In the genomic region with DNA sequence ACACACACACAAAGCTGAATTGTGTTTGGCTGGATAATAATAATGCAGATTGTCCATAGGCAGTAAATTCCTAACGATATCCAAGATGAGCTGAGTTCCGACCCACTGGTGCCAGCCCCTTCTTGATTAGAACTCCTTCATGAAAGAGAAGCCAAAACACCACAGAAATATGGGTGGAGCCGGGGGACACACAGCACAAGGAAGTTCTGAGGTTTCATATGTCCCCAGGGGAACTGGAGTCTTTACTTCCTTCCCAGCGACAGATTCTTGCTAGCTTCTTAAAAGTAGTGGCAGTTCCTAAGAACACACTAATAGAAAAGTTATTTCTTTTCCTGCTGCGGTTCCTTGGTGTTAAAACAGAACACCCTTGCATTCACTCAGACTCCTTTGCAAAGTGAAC, we compare ENCODE assay signal across 9 mouse cellular contexts. TPM values are rescaled to one million over a fixed set of nuclear protein-coding genes. Genes with fewer than 3 reads are reported as not detected.
A peak's percentile ranks its signal among the peaks of the same experiment; 100 is the strongest.
DNase-seq lines count a peak whose midpoint lies in the region; ATAC-seq and TF ChIP-seq lines count a peak whose summit lies in the region.
"Had no signal": no experiment of that assay in that cellular context is flagged by ENCODE, and none has a peak within 500 bp of the region (broad histone marks: within the 10 kb centered on the region; RNA-seq: fewer than 3 reads in every experiment).

No protein-coding gene starts in this region.

- TF ChIP-seq EP300 in heart, postnatal 0 days (IDR thresholded peaks at IDR 0.05; ENCODE audit: low read depth) = no peak

- no peak overlapping the region for H3K4me3 ChIP-seq in liver, embryonic 12.5 days
- H3K4me3 ChIP-seq in heart, postnatal 0 days (ENCODE audit: low read depth, low read length) = no peak overlapping the region
- H3K4me3 ChIP-seq in hindbrain, embryonic 10.5 days = no peak overlapping the region
- H3K4me3 ChIP-seq: embryonic facial prominence, embryonic 12.5 days had no signal

- H3K27ac ChIP-seq in liver, embryonic 12.5 days = peak overlapping the region; percentile 46; the same call in 1 of the 2 replicates
- H3K27ac ChIP-seq in heart, postnatal 0 days (ENCODE audit: low read depth) = peak overlapping the region; percentile 60
- H3K27ac ChIP-seq in hindbrain, embryonic 10.5 days = no peak overlapping the region
- H3K27ac ChIP-seq: embryonic facial prominence, embryonic 12.5 days had no signal

- no peaks in the 10 kb centered on the region for H3K36me3 ChIP-seq in liver, embryonic 12.5 days
- no peaks in the 10 kb centered on the region for H3K36me3 ChIP-seq in heart, postnatal 0 days (replicated peaks; ENCODE audit: control insufficient read depth, insufficient read depth, low read length)
- no peaks in the 10 kb centered on the region for H3K36me3 ChIP-seq in splenic B cell, adult 2 months (ENCODE audit: control insufficient read depth, insufficient read depth, low read length, poor library complexity, severe bottlenecking)
- no peaks in the 10 kb centered on the region for H3K36me3 ChIP-seq in hindbrain, embryonic 10.5 days
- H3K36me3 ChIP-seq: embryonic facial prominence, embryonic 12.5 days had no signal

- peaks cover 20% of the 10 kb centered on the region for H3K4me1 ChIP-seq in liver, embryonic 12.5 days
- peaks cover 27% of the 10 kb centered on the region for H3K4me1 ChIP-seq in heart, postnatal 0 days (ENCODE audit: control insufficient read depth, insufficient read depth)
- peaks cover 9% of the 10 kb centered on the region; the same call in 1 of the 2 replicates for H3K4me1 ChIP-seq in hindbrain, embryonic 10.5 days (replicated peaks)

- no peaks in the 10 kb centered on the region for H3K27me3 ChIP-seq in liver, embryonic 12.5 days (replicated peaks)
- H3K27me3 ChIP-seq in heart, postnatal 0 days (ENCODE audit: control insufficient read depth, insufficient read depth, low read length) = no peaks in the 10 kb centered on the region
- H3K27me3 ChIP-seq in splenic B cell, adult 2 months (ENCODE audit: control insufficient read depth, insufficient read depth, low read length, poor library complexity, severe bottlenecking) = no peaks in the 10 kb centered on the region
- H3K27me3 ChIP-seq in hindbrain, embryonic 10.5 days (ENCODE audit: insufficient read depth, poor library complexity, severe bottlenecking) = no peaks in the 10 kb centered on the region
- H3K27me3 ChIP-seq: embryonic facial prominence, embryonic 12.5 days had no signal

- H3K4me2 ChIP-seq in liver, embryonic 12.5 days = no peak overlapping the region
- H3K4me2 ChIP-seq in heart, postnatal 0 days (ENCODE audit: low read depth, low read length) = no peak overlapping the region
- H3K4me2 ChIP-seq: embryonic facial prominence, embryonic 12.5 days had no signal

- TF ChIP-seq CTCF in heart, postnatal 0 days (IDR thresholded peaks at IDR 0.05; ENCODE audit: low read depth) = no peak

- DNase-seq in liver = no peak
- DNase-seq in T-cell, adult 2 months (ENCODE audit: low spot score) = peak; percentile 56
- DNase-seq in heart, postnatal 0 days (ENCODE audit: low spot score) = no peak
- DNase-seq in splenic B cell, adult 2 months (ENCODE audit: low read depth, low spot score) = peak; percentile 48
- no peak for DNase-seq in layer of hippocampus, adult 9-11 months
- no peak for DNase-seq in hindbrain, embryonic 10.5 days (ENCODE audit: low spot score)
- DNase-seq: right cerebral cortex, postnatal 4 days had no signal

- no peak overlapping the region for H3K9ac ChIP-seq in liver, embryonic 12.5 days
- no peak overlapping the region for H3K9ac ChIP-seq in heart, postnatal 0 days (replicated peaks; ENCODE audit: low read depth, low read length)
- H3K9ac ChIP-seq: embryonic facial prominence, embryonic 12.5 days had no signal

- no peaks in the 10 kb centered on the region for H3K9me3 ChIP-seq in liver, embryonic 12.5 days (replicated peaks)
- H3K9me3 ChIP-seq in heart, postnatal 0 days (replicated peaks; ENCODE audit: control insufficient read depth, low read length) = no peaks in the 10 kb centered on the region
- no peaks in the 10 kb centered on the region for H3K9me3 ChIP-seq in hindbrain, embryonic 10.5 days
- H3K9me3 ChIP-seq: embryonic facial prominence, embryonic 12.5 days had no signal

- WGBS in liver, embryonic 12.5 days (ENCODE audit: insufficient replicate concordance) = 35% methylated on average over 5 of the region's 5 CpGs
- WGBS in heart, postnatal 0 days = 52% methylated on average over 5 of the region's 5 CpGs
- WGBS in hindbrain, embryonic 10.5 days = 69% methylated on average over 5 of the region's 5 CpGs

- ATAC-seq in liver, embryonic 12.5 days = no peak
- ATAC-seq in heart, postnatal 0 days (ENCODE audit: insufficient read depth, low read depth) = no peak

RNA-seq across cellular contexts. Expression of a gene that starts 51.4 kb away (rescaled TPM):
- polyA plus RNA-seq in liver, embryonic 12.5 days (2016; fragmentation: Nextera tagmentation; extraction: Ambion mirVana) = 5.3 and 6.8 TPM in 2 replicates
- total RNA-seq in heart, postnatal 0 days (2014; rRNA removed; ENCODE audit: low replicate concordance) = 28.9 and 38.3 TPM in 2 replicates
- 26.6 and 28.1 TPM in 2 replicates for polyA plus RNA-seq in heart, postnatal 0 days (2015; fragmentation: Nextera tagmentation; extraction: Ambion mirVana)
- polyA plus RNA-seq in hindbrain, embryonic 10.5 days (2016; fragmentation: Nextera tagmentation; extraction: Ambion mirVana) = 6.2 and 10.2 TPM in 2 replicates

Comparison
In these comparisons a context has a peak if more than half of its experiments do, and no peak if none do; other contexts are left out.
1. DNase-seq: peak in T-cell, adult 2 months (single experiment) and splenic B cell, adult 2 months (single experiment); none in liver (single experiment), heart, postnatal 0 days (single experiment), layer of hippocampus, adult 9-11 months (single experiment) and hindbrain, embryonic 10.5 days (single experiment).